Mouse (Mus musculus) mature B cell (primary cell): ENCODE results near the gene Stk24.

ENCODE experiments used
- in situ Hi-C: fragments of 300-500 bp; cut with MboI; formaldehyde crosslinking; loops from 2 replicates; pipeline ENCODE4 v1.14.3; 2019

Gene Stk24

DNA sequence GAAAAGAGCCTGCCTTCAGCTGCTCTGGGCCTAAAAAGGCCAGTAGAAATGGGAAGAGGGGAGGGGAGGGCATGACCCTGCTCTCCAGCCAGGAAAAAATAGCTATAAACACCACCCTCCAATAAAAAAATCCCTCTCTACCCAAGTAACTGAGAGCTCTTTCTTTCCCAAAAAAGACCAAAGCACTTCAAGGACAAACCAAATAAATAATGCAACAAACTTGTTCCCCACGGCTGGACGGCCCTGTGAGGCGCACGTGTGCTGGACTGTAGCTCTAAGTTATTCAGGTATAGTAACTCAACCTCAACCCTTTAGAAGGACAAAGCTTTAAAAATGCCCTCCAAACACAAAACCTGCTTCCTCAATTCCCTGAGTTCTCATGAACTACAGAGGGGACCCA is 28.1 kb downstream of the Stk24 start:
- in situ Hi-C loops, result no loop called here

DNA sequence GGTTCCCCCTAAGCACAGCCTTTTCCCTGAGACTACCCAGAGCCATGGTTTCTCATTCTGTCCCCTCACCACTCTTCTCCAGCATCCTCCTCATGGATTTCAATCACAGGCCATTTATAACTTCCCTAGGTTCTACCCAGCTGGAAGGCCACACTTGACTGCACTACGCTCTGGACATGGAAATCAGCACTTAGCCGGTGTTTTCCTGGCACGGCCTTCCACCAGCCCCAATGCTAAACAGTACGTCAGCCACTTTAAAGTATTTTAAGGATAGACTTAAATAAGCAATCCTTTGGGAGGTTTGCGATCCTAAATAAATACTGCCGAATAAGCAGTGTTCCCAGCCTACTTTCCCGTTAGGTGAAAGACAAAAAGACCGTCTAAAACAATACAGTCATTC is 29.8 kb downstream of the Stk24 start:
- in situ Hi-C loops, result no loop called here

DNA sequence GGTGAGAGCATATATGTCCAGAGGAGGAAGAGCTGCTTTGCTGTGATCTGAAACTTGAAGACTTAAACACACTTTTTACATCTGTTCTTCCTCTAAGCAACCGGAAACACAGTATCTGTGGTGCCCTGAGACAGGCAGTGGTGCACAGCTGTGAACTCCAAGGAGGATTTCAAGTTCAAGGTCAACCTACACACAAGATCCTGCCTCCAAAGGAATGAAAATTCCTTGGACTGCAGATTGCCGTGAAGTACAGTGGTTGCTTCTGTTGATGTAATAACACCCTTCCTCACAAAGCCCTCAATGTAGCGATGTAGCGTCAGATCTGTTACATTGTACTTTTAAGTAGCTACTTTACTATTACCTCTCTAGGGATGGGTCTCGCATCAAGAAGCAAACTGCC is 30.5 kb downstream of the Stk24 start:
- in situ Hi-C loops, result no loop called here

DNA sequence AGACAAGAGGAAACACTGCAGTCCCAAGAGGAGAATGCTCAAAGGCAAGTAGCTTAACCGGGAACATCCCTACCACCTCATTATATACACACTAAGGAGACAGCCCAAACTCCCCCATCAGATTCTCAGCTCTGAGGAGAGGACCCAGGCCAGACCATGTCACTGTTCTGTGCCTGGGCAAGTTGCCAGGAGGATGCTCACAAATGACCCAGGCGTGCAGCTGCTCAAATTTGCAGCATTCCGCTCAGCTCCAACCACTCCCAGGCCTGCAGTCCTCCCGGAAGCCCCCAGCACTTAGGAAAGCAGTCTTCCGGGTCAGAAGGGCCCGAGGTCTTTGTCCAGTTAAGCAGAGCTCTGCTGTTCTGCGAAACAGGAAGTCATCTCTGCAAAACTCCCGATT is 31.6 kb downstream of the Stk24 start:
- in situ Hi-C loops, result no loop called here

DNA sequence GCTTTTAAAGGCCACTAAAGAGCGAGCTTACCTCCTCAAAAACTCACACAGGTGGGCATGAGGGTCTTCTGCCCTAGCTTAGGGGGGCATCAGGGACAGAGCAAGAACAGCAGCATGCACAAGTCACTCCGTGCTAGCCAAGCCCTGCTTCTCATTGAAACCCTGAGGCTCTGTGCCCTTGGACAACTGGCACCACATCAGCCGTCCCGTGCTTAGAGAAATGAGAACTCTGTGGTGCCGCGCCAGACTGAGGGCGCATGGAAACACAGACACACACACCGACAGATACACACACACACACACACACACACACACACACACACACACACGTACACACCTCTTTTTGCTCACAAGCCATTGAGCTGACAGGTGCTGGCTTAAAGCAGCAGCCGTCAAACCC is 32.7 kb downstream of the Stk24 start:
- in situ Hi-C loops, result no loop called here

DNA sequence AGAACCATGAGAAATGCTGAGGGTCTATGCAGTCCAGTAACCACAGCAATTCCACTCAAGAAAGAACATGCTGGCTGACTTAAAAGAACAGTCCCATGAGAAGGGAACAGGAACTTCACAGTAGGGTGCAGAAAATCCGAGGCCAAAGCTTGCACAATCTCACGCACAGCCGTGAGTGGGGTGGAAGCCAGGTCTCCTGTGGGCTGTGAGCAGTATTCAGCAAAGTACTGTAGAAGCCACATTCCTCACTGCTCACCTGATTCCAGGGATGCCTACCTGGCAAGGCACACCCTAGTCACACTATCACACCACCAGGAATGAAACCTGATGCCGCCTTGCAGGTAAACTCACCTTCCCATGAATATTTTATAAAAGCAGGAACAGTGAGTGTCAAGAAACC is 33.2 kb downstream of the Stk24 start:
- in situ Hi-C loops, result no loop called here

DNA sequence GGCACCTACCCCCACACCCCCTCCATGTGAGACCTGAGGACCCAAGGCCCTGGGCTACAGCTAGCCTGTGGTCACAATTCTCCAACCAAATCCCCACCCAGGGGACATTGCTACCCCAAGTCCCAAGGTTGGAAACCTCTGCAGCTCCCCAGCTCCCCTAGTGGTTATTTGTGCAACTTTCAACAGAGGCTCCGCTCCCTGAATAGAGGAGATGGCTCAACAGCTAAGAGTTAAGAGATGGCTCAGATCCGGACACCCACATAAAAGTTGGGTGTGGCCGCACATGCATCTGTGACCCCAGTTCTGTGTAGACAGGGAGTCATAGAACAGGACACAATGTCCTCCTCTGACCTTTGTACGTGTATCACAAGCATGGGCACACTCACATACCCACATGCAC is 33.8 kb downstream of the Stk24 start:
- in situ Hi-C loops, result no loop called here

DNA sequence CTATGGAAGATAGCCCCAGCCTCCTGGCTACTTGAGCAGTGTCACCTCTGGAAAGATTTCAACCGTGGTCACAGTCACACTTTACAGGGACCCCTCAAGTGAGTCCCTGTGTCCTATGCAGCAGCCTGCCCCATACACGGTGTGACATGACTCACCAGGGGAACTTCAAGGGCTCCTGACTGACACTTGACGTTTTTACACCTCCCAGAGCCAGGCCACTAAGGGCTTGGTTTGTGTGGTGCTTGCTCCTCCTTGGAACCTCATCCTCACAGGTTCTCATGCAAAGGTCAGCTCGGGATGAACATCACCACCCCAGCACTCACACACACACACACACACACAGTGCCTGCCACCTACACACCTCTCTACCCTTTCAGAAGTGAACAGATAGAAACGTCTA is 34.9 kb downstream of the Stk24 start:
- in situ Hi-C loops, result no loop called here

DNA sequence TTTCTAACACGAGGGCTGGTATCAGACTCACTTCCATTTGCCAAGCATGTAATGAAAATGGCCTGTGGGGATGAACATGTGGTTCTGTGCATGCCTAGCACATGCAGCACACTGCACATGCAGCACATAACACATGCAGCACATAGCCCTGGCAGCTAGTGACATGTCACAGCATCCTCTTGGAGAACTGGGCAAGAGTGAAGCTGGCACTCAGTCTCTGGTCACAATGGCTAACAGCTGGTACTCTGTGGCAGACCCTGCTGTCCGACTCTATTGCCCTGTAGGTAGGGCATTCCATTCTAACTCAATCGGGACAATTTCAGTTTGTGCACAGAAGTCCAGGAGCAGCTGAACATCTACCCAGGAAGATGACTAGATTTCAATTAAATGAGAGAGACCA is 36.9 kb downstream of the Stk24 start:
- in situ Hi-C loops, result no loop called here

DNA sequence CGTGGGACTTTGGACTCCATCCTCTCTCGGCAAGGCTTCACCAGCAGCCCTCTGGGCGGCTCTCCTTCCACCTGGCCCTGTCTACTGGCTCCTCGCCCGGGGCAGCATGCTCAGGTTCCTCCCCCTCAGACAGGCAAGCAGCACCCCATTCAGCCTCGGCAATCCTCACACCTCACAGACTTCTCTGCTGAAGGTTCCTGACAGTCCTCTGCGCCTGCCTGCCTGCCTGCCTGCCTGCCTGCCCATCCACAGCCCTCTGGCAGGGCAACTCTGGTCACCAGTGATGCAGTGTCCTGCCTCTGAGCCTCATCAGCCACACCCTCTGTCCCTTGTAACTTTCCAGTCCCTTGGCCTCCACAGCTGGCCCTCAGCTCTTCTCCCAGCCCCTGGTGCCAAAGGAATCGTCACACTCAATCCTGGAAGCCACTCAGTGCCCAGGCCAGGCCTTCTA is 39.8 kb downstream of the Stk24 start:
- in situ Hi-C loops, result no loop called here

DNA sequence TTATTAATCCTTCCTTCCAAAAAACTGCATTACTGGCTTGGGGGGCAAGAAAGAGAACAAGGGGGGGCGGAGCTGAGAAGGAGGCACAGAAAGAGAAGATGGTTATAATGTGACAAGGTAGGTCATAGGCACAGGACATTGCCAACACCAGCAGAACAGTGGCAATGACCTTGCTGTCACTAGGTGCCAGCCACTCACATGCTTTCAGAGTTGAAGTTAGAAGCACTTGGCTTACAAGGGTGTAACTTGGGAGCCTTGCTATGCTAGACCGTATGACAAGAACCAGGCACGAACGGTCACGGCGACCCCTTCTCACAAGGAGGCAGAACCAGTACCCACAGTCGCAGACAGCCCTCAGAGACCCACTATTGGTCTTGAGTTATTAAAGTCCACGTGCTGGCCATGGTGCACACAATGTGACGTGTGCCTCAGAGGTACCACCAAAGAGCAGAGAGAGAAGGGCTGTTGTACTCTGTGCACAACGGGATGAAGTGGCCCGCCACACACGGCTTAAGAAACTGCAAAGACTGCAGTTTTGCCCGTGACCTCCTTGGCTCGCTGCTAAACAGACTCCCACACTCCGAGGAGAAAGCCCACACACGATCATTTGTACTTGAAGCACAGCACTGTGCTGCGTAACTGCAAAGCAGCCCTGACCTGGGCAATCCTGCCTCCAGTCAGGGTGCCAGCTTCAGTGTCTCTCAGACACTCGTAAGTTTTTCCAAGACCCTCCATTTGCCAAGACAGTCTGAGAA is 40.8 kb downstream of the Stk24 start:
- in situ Hi-C loops, result no loop called here

DNA sequence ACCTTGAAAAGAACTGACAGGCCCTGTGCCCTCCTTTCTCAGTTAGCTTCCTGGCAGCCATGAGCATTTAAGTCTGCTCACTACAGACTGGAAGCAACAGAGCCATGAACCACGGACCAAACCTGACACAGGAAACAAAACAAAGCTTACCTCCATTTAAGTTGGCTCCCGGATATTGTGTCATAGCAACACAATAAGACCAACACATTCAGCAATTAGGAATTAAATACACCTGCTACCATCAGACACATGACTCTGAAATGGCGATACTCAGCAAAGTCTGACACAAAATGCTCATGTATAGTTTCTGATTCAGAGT is 49.8 kb downstream of the Stk24 start:
- in situ Hi-C loops, result no loop called here

DNA sequence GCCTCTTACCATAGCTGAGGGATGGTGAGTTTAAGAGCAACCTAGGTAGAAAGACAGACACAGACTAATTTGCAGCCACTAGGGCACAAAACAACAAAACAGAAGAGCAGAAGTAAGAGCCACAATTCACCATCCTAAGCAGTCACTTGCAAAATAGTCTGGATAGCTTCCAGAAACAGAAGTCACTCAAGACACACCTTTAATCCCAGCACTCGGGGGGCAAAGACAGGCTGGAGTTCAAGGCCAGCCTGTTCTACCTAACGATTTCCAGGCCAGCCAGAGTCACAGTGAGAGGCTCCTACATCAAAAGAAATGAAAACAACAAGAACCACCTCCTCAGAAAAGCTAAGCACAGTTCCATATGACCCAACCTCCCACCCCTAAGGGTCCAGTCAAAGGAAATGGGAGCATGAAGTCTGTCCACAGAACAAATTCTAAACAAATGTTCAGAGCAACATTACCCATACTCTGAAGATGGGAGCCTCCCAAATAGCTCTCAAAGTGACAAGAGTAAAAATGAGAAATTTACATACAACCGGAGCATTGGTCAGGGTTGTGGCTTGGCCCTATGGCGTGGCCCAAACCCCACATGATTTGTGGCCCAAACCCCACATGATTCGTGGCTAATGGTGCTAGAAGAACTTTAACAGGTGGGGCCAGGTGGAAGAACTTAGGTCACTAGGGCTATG is 50.3 kb downstream of the Stk24 start:
- in situ Hi-C loops, result no loop called here

DNA sequence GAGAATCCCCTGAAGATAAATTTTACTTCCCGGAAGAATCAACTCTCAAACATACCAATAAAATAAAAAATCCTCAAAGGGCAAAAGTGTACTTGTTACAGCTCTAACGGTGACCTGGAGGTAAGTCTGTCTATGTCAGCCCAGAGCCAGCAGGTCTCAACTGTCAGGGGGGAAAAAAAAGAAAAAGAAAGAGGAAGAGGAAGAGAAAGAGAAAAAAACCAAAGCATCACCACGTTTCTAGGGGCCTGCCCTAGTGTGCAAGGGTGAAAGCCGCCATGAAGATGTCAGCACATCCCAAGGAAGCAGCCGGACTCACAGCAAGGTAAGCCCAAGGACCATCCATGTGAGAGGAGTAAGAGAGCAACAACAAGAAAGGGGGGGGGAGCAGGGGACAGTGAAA is 50.9 kb downstream of the Stk24 start:
- in situ Hi-C loops, result no loop called here

DNA sequence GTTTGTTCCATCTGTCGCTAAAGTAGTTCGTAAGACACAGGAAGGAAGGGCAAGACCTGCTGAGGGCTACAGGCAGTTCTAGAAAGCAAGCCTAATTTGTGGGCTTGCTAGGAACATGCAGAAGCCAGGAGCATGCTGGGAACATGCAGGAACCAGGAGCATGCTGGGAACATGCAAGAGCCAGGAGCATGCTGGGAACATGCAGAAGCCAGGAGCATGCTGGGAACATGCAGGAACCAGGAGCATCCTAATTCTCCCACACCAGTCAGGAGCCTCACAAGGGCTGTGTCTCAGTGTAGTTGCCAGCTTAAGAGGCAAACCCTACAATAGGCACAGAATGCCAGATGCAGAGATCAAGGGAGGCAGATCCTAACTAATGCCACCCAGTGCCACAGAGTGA is 53.4 kb downstream of the Stk24 start:
- in situ Hi-C loops, result no loop called here

DNA sequence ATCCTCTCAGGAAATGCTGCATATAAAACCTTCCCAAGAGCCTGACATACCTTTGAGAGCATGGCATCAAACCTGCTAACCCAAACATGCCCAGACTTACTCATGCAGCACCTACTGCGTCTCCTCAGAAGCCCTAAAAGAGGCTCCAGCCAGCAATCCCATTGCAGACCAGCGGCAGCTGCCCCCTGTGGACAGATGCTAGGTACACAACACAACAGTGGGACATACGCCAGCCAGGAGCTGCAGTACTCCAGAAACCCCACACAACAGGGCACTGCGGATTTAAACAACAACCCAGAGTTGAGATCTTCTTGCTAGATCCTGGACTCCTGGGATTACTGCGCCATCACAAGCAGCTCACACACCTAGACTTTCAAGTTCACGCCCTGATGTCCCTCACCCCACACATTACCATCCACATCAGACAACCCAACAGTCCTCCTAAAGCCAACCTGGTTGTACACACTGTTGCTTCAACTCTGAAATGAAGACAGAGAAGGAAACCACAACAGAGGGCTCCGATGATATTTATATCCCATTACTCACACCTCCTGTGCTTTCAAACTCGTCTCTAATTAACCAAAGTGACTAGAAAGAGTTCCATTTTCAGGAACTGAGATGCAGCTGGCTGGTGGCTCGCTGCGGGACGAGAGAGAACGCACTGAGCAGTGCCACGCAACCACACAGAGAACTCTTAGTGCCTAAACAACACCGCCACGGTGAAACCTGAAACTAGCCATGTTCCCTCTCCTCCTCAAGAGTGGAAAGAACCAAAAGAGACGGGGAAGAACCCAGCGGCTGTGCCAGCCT is 55.1 kb downstream of the Stk24 start:
- in situ Hi-C loops, result loop anchor here (5.0 kb wide), 1 partner anchor 37 kb away; no protein-coding TSS in a partner anchor

DNA sequence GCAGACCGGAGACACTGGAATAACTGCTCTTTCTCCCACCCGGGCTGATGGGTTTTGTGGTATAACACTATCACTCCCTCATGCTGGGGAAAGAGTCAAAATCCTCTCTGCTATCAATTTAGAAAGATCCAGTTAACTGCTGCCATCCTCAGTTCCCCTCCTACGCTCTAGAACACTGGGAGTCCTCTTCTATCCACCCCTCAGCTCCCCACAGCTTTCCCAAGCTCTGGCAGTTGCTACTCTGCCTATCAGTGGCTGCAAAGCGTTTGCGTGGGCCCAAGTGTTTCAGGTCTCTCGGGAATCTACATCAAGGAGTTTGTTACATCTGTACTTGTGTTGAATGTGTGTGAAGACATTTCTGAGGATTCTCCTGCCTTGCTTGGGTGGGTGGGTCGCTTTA is 57.2 kb downstream of the Stk24 start:
- in situ Hi-C loops, result loop anchor here (5.0 kb wide), 1 partner anchor 35 kb away; no protein-coding TSS in a partner anchor

DNA sequence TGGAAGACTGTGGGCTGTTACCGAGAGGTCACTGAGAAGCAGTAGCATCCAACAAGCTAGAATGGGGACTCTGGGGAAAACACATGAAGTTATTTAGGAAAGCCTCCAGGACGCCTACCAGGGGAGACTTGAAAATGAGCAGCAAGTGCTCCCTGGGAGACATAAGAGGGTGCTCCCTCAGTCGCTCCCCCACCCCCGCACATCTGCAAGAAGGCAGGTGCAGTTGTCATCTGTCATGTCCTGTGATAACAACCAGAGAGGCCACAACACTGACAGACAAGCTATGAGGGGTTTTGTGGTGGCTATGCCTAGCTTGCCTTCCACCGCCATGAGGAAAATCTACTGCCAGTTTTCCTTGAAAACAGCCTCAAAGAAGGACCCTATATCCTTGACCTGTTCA is 57.7 kb downstream of the Stk24 start:
- in situ Hi-C loops, result loop anchor here (5.0 kb wide), 1 partner anchor 35 kb away; no protein-coding TSS in a partner anchor

DNA sequence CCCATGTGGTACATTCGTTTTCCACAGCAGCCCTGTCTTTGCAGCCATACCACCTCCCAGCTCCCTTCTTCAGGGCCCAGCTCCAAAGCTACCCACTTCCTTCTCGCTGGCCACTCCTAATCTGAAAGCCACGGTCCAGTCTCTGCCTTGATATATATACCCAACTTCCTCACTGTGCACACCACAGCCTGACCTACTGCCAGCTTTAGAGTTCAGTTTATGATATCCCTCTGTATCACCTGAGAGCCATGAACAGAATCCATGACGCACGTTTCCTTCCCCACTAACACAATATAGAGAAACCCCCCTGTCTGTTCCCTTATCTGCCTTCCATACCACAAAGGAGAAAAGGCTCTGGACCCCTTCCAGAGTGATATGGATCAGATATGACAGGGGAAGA is 61.4 kb downstream of the Stk24 start:
- in situ Hi-C loops, result no loop called here

DNA sequence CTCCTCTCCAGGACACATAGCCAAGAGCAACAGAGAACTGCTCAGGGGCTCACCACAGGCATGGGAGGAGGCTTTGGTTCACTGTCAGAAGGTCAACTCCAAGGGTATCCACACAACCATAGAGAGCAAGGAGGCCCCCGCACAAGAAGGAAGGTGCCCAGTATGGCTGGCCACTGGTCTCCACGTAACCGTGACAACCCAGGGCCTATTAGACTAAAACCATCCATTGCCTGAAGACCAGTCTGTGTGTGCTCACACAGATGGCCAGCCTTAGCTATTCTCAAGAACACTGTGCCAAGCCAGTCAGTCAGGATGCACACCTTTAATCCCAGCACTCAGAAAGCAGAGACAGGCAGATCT is 62.5 kb downstream of the Stk24 start:
- in situ Hi-C loops, result no loop called here

DNA sequence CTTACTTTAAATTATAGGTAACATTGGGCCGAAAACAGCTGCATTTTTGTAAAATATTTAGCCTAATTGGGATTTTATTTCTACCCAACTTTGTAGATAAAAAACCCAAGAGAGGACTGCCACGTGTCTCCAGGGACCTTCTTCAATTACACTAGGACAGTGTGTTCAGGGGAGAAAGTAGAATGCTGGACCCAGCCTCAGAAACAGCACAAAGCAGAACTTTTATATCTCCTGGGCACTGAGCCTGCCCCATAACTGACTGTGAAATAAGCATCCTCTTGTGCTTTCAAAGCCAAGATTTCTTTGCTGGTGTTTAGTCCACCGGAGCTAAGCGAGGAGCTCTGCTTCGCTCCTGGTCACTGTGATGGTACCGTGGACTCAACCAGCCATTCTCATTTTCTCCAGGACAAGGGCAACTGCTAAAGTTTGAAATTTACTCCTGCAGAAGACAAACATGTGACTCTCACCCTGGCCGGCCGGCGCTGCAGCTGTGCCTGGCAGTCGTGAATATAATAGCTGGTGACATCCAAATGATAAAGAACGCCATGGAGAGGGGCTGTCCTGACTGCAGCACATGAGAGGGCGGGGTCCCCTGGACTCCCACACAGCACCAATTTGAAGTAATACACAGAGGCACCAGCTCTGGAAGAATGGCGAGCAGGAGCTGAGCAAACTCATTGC is 63.0 kb downstream of the Stk24 start:
- in situ Hi-C loops, result no loop called here

DNA sequence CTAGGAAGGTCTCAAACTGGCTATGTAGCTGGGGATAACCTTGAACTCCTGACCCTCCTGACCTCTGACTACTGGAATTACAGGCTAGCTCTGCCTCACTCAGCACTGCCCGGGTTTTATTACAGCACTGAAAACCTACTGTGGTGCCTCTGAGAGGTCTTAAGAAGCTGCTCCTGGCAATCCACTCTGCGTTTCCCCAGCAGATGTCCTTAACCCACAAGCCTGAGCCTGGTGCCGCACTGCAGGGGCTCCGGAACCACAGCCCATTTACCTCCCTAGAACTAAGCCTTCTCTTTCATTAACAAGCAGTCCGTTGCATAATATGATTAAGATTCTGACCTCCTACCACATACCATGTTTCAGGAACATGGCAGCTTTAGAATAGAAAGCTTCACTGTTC is 63.7 kb downstream of the Stk24 start:
- in situ Hi-C loops, result no loop called here
